Mouse (Mus musculus): Measurements from ENCODE around the gene Utp15. TPM values are rescaled to one million over a fixed set of nuclear protein-coding genes. Genes with fewer than 3 reads are reported as not detected.

Gene Utp15
- polyA plus RNA-seq, 1 experiment = 2.7 TPM

DNA sequence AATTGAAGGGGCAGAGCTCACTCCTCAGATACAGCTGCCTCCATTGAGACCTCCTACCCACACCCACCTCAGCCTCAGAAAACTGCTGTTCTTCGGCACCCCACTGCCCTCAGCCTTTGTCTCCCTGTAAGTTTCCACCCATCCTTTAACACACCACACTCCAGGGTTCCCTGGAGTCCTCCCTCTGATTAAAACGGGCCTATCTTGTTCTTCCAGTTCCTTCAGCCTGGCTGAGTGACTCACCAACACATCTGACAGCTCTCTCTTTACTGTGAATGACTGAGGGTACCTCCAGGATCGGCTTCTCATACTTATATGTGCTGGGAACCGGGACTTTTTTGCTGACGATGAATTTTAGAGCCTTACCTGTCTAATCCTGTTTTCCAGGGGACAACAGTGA lies 33.2 kb upstream of the Utp15 start:
- Histone ChIP-seq H3K36me3 (replicated peaks; ENCODE audit: low read length) (no peaks in the 10 kb centered on the region), H3K9me3 (peaks cover 9% of the 10 kb centered on the region), H3K4me3 (replicated peaks) (no peak overlapping the region), H3K27me3 (replicated peaks) (peaks cover 16% of the 10 kb centered on the region), H3K4me1 (peaks cover 5% of the 10 kb centered on the region)
- TF ChIP-seq GATA1 (IDR thresholded peaks at IDR 0.05; ENCODE audit: borderline replicate concordance, low read length) = no peak
- TF ChIP-seq FLI1 (IDR thresholded peaks at IDR 0.05; ENCODE audit: low read length) = no peak

DNA sequence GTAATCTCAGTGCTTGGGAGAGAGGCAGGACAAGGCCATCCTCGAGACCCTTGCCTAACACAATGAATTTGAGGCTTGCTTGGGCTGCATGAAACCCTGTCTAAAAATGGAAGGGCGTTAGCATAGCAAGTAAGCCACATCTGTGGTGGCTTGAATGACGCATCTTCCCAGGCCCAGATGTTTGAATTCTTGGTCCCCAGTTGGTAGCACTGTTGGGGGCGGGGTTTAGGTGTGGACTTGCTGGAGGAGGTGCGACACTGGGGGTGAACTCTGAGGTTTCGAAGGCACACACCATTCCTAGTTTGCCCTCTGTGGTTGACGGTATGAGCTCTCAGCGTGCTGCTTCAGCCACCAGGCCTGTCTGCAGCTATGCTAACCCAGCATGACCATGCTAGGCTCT lies 28.9 kb upstream of the Utp15 start:
- Histone ChIP-seq H3K27me3 (replicated peaks) (peaks cover 14% of the 10 kb centered on the region), H3K36me3 (replicated peaks; ENCODE audit: low read length) (no peaks in the 10 kb centered on the region)

DNA sequence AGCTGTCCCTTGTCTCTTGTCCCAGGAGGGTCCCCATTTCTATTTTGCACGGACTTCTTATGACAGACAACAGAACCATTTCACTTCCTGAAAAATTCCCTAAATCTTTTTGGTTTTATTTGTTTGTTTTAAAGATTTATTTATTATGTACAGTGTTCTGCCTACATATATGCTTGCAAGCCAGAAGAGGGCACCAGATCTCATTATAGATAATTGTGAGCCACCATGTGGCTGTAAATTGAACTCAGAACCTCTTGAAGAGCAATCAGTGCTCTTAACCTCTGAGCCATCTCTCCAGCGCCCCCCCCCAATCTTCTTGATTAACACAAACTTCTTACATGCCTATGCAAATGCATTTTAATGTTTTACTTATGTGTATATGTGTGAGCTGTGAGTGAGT lies 27.9 kb upstream of the Utp15 start:
- H3K4me3 ChIP-seq (replicated peaks) = no peak overlapping the region
- H3K9me3 ChIP-seq = peaks cover 9% of the 10 kb centered on the region
- peaks cover 14% of the 10 kb centered on the region for H3K27me3 ChIP-seq (replicated peaks)
- H3K4me1 ChIP-seq = no peaks in the 10 kb centered on the region
- TF ChIP-seq FLI1 (IDR thresholded peaks at IDR 0.05; ENCODE audit: low read length) = no peak
- no peaks in the 10 kb centered on the region for H3K36me3 ChIP-seq (replicated peaks; ENCODE audit: low read length)

More for the DNA sequence above, 28.9 kb upstream of the Utp15 start:
- Histone ChIP-seq H3K4me3 (replicated peaks) (no peak overlapping the region), H3K9me3 (peaks cover 9% of the 10 kb centered on the region), H3K4me1 (no peaks in the 10 kb centered on the region)
- TF ChIP-seq GATA1 (IDR thresholded peaks at IDR 0.05; ENCODE audit: borderline replicate concordance, low read length) = no peak
- no peak for TF ChIP-seq FLI1 (IDR thresholded peaks at IDR 0.05; ENCODE audit: low read length)

DNA sequence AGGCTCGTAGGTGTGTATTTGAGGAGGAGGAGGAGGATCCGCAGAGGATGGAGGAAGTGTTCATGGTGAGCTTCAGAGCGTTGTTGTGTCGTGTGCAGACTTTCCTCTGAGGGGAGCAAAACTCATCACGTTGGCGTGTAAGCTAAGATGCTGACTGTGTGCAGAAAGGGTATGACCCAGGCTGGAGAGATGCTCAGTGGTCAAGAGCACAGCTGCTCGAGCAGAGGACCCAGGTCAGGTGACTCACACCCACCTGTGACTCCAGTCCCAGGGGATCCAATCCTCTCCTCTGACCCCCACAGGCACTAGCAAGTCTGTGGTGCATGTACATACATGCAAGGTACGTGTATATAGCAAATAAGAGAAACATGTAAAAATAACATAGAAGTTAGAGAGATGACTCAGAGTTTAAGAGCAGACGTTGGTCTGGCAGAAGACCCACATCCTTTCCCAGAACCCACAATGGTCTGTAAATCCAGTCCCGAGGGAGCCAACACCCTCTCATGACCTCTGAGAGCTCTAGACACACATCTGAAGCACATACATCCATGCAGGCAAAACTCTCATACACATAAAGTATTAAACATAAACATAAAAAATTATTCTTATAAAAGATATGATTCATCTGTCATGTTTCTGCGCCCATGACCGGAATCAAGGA lies 18.3 kb upstream of the Utp15 start:
- Histone ChIP-seq H3K4me1 (peaks cover 9% of the 10 kb centered on the region), H3K36me3 (replicated peaks; ENCODE audit: low read length) (peaks cover 2% of the 10 kb centered on the region), H3K9me3 (no peaks in the 10 kb centered on the region), H3K4me3 (replicated peaks) (no peak overlapping the region), H3K27me3 (replicated peaks) (peaks cover 4% of the 10 kb centered on the region)
- TF ChIP-seq GATA1 (IDR thresholded peaks at IDR 0.05; ENCODE audit: borderline replicate concordance, low read length) (no peak), FLI1 (IDR thresholded peaks at IDR 0.05; ENCODE audit: low read length) (no peak)

DNA sequence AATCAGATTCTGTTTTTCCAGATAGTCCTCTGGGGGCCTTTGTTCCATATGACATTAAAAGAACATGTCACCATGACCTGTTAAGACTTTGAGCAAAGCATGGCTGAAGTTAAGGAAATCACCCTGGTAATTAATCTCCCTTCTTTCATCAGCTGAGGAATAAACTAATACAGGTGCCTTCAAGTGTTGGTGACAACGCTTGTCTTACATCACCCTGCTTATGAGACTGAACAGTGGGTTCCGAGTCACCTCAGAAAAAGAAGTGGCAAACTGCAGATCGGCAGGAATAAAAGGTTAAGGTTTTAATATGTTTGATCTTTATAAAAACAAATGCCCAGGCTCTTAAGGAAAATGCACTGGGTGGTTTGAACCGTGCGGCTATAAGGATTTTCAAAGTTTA lies 16.8 kb upstream of the Utp15 start, which contains the start of gene Gm21976:
TSS of gene Gm21976 (plus strand) at position 202 of the 400 bp plus-strand sequence.
- H3K36me3 ChIP-seq (replicated peaks; ENCODE audit: low read length) = peaks cover 14% of the 10 kb centered on the region
- peaks cover 20% of the 10 kb centered on the region for H3K4me1 ChIP-seq
- H3K9me3 ChIP-seq = no peaks in the 10 kb centered on the region
- no peak within 1 kb of the TSS for H3K4me3 ChIP-seq (replicated peaks)
- H3K27me3 ChIP-seq (replicated peaks) = peaks cover 4% of the 10 kb centered on the region
- no peak for TF ChIP-seq FLI1 (IDR thresholded peaks at IDR 0.05; ENCODE audit: low read length)
- no peak for TF ChIP-seq GATA1 (IDR thresholded peaks at IDR 0.05; ENCODE audit: borderline replicate concordance, low read length)

DNA sequence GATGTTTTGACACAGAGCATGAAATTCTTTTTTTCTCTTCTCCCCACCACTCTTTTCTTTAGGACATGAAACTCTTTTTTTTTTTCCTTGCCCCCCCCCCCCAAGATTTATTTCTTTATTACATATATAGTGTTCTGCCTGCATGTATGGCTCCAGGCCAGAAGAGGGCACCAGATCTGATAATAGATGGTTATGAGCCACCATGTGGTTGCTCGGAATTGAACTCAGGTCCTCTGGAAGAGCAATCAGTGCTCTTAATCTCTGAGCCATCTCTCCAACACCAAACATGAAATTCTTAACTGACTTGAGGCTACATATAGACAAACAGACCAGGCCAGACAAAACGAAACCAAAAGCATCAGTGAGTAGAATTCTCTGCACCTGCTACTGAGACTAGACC lies 14.7 kb upstream of the Utp15 start:
- TF ChIP-seq GATA1 (IDR thresholded peaks at IDR 0.05; ENCODE audit: borderline replicate concordance, low read length) (no peak), FLI1 (IDR thresholded peaks at IDR 0.05; ENCODE audit: low read length) (no peak)
- Histone ChIP-seq H3K27me3 (replicated peaks) (peaks cover 1% of the 10 kb centered on the region), H3K36me3 (replicated peaks; ENCODE audit: low read length) (peaks cover 35% of the 10 kb centered on the region), H3K9me3 (no peaks in the 10 kb centered on the region), H3K4me1 (peaks cover 20% of the 10 kb centered on the region), H3K4me3 (replicated peaks) (peak overlapping the region; percentile 68)

DNA sequence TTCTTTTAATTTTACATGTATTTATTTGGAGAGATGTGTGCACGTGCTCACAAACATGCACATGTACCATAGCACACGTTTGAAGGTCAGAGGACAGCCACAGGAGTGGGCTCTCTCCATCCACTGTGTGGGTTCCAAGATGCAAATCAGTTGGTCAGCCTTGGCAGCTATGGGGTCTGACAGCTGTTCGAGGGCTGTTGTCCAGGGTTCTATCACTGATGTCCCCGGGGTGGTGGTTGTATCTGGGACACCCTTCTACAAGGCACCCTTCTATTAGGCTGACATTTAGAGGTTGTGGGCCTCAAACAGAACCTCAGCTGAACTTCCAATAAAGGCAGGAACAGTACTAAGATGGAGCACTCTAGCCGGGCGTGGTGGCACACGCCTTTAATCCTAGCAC lies 13.4 kb upstream of the Utp15 start:
- Histone ChIP-seq H3K4me3 (replicated peaks) (no peak overlapping the region), H3K4me1 (peaks cover 20% of the 10 kb centered on the region), H3K27me3 (replicated peaks) (peaks cover 1% of the 10 kb centered on the region), H3K36me3 (replicated peaks; ENCODE audit: low read length) (peaks cover 48% of the 10 kb centered on the region), H3K9me3 (no peaks in the 10 kb centered on the region)
- TF ChIP-seq FLI1 (IDR thresholded peaks at IDR 0.05; ENCODE audit: low read length) = no peak
- no peak for TF ChIP-seq GATA1 (IDR thresholded peaks at IDR 0.05; ENCODE audit: borderline replicate concordance, low read length)

DNA sequence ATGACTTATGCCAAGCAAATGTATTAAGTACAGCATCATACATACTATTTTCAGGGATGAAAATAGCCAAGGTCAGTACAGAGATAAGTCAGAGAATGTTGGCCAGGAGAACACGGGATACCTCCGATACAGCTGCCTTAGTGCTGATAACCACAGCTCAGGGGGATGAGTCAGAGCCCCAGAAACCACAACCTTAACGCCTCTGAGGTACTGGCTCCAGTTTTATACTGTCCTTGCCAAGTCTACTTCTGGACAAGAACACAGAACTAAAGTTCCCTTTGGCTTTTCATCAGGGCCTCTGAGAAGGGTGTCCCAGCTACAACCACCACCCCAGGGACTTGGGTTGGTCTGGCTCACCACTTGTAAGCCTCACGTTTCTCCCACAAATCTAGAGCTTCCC lies 12.8 kb upstream of the Utp15 start:
- Histone ChIP-seq H3K9me3 (no peaks in the 10 kb centered on the region), H3K36me3 (replicated peaks; ENCODE audit: low read length) (peaks cover 54% of the 10 kb centered on the region)
- TF ChIP-seq GATA1 (IDR thresholded peaks at IDR 0.05; ENCODE audit: borderline replicate concordance, low read length) = no peak
- no peak for TF ChIP-seq FLI1 (IDR thresholded peaks at IDR 0.05; ENCODE audit: low read length)

DNA sequence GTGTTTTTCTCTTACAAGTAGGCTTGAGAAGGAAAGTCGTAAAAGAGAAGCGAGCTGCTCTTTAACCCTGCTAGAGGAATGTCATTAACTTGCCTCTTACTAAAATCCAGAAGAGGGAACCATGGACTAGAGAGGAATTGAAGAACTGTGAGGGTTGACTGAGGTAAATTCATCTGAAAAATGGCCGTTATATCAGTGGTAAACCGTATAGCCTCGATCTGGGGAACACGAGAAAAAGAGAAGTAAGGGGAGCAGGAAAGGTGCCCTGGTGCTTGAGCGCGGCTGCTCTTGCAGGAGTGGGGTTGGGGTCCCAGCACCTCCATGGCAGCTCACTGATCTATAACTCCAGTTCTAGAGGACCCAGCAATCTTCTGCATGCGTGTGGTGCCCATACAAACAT lies 11.2 kb upstream of the Utp15 start:
- Histone ChIP-seq H3K4me1 (peaks cover 17% of the 10 kb centered on the region), H3K27me3 (replicated peaks) (peaks cover 1% of the 10 kb centered on the region), H3K4me3 (replicated peaks) (no peak overlapping the region), H3K36me3 (replicated peaks; ENCODE audit: low read length) (peaks cover 67% of the 10 kb centered on the region), H3K9me3 (no peaks in the 10 kb centered on the region)
- TF ChIP-seq FLI1 (IDR thresholded peaks at IDR 0.05; ENCODE audit: low read length) (no peak), GATA1 (IDR thresholded peaks at IDR 0.05; ENCODE audit: borderline replicate concordance, low read length) (no peak)

More for the DNA sequence above, 12.8 kb upstream of the Utp15 start:
- peaks cover 17% of the 10 kb centered on the region for H3K4me1 ChIP-seq
- peaks cover 1% of the 10 kb centered on the region for H3K27me3 ChIP-seq (replicated peaks)
- no peak overlapping the region for H3K4me3 ChIP-seq (replicated peaks)

DNA sequence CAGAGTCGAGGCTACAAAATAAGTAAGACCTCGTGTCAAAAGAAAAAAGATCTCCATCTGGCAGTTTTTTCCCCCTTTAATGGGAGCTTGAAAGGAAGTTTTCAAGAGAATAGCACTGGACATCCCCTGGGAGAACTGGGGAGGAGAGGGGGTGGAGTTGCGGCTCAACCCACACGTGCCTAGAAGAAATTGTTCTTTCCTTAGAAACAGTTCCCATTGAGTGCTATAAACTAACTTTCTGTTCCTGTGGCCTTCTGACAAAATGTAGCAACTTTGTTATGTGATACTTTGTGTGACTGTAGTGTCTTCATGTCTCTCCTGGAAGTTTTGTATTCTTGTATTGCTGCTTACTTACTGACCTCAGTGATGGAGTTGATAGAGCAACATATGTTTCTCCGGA lies 1.3 kb upstream of the Utp15 start:
- H3K4me3 ChIP-seq (replicated peaks) = peak overlapping the region; percentile 95
- no peak for TF ChIP-seq FLI1 (IDR thresholded peaks at IDR 0.05; ENCODE audit: low read length)
- no peak for TF ChIP-seq GATA1 (IDR thresholded peaks at IDR 0.05; ENCODE audit: borderline replicate concordance, low read length)
- H3K27me3 ChIP-seq (replicated peaks) = no peaks in the 10 kb centered on the region
- no peaks in the 10 kb centered on the region for H3K9me3 ChIP-seq
- peaks cover 27% of the 10 kb centered on the region for H3K4me1 ChIP-seq
- H3K36me3 ChIP-seq (replicated peaks; ENCODE audit: low read length) = peaks cover 44% of the 10 kb centered on the region
